Mouse (Mus musculus) MEL (cell line): ENCODE measurements at regions not wholly inside any gene's neighbourhood (a gene's known extent, or its start where the extent isn't known, plus 50 kb on each side); places are given as distances from the start of the nearest gene placed in this dataset.

Experiments used
- DNase-seq: peaks from one replicate; pipeline ENCODE4 v3.0.0; 2011; ENCODE audit warnings: low read depth, low spot score
- H3K27ac ChIP-seq: 2 replicates; pipeline ENCODE4 v1.5.1; 2012; ENCODE audit warnings: low read depth, mild to moderate bottlenecking, control low read depth, low read length, moderate library complexity; ENCODE audit not compliant: control insufficient read depth
- H3K27me3 ChIP-seq, 2 experiments: fragments of 150-350 bp in 1 of 2; sonication (generic) in 1 of 2; 2 replicates each; pipeline ENCODE4 v1.6.1; 2012; ENCODE audit warnings: low read length in 2 of 2, mild to moderate bottlenecking in 2 of 2, improper control_type of control experiment in 1 of 2, moderate library complexity in 1 of 2; ENCODE audit not compliant: insufficient read depth in 2 of 2, control insufficient read depth in 1 of 2
- H3K36me3 ChIP-seq, 2 experiments: 2 replicates each; pipeline ENCODE4 v1.6.1; 2012 to 2014; ENCODE audit warnings: low read length in 2 of 2, improper control_type of control experiment in 1 of 2, inconsistent platforms in 1 of 2, mild to moderate bottlenecking in 1 of 2; ENCODE audit not compliant: insufficient read depth in 2 of 2, control insufficient read depth in 1 of 2
- H3K4me1 ChIP-seq, 2 experiments: fragments of 150-350 bp in 1 of 2; sonication (generic) in 1 of 2; 2 replicates each; pipeline ENCODE4 v1.6.1; 2012; ENCODE audit warnings: low read length in 2 of 2, improper control_type of control experiment in 1 of 2, mild to moderate bottlenecking in 1 of 2; ENCODE audit not compliant: insufficient read depth in 2 of 2, control insufficient read depth in 1 of 2
- H3K4me3 ChIP-seq, 2 experiments: fragments of 150-350 bp in 1 of 2; sonication (generic) in 1 of 2; 2 replicates each; pipeline ENCODE4 v1.5.1; 2012; ENCODE audit warnings: low read depth in 2 of 2, low read length in 2 of 2, mild to moderate bottlenecking in 2 of 2, moderate library complexity in 2 of 2, control low read depth in 1 of 2, improper control_type of control experiment in 1 of 2; ENCODE audit not compliant: control insufficient read depth in 1 of 2, insufficient read depth in 1 of 2
- H3K79me2 ChIP-seq: 2 replicates; pipeline ENCODE4 v1.6.1; 2012; ENCODE audit warnings: mild to moderate bottlenecking, low read length, moderate library complexity; ENCODE audit not compliant: control insufficient read depth, poor library complexity, insufficient read depth
- H3K9ac ChIP-seq: 2 replicates; pipeline ENCODE4 v1.6.1; 2012; ENCODE audit warnings: low read depth, mild to moderate bottlenecking, control low read depth, low read length, moderate library complexity; ENCODE audit not compliant: control insufficient read depth, poor library complexity, severe bottlenecking
- H3K9me3 ChIP-seq: fragments of 150-350 bp; sonication (generic); replicated peaks from 2 replicates; pipeline ENCODE4 v1.6.1; 2012; ENCODE audit warnings: mild to moderate bottlenecking, low read length, improper control_type of control experiment, moderate library complexity; ENCODE audit not compliant: insufficient read depth
- CHD1 ChIP-seq: IDR thresholded peaks from 2 replicates; pipeline ENCODE4 v1.6.1; 2012; ENCODE audit warnings: low read depth, mild to moderate bottlenecking, inconsistent platforms, low read length, improper control_type of control experiment
- CTCF ChIP-seq, 3 experiments: IDR thresholded peaks in 2 of 3; conservative IDR thresholded peaks in 1 of 3; 2 replicates each; pipeline ENCODE4 v1.5.1; 2011 to 2012; ENCODE audit warnings: low read length in 3 of 3, low read depth in 2 of 3, mild to moderate bottlenecking in 2 of 3, improper control_type of control experiment in 1 of 3, inconsistent platforms in 1 of 3, mixed read lengths in 1 of 3, moderate library complexity in 1 of 3; ENCODE audit not compliant: control insufficient read depth in 1 of 3, insufficient read depth in 1 of 3, poor library complexity in 1 of 3, severe bottlenecking in 1 of 3
- ELF1 ChIP-seq: IDR thresholded peaks from 2 replicates; pipeline ENCODE4 v1.6.1; 2014; ENCODE audit warnings: low read depth, mild to moderate bottlenecking, inconsistent platforms, low read length, improper control_type of control experiment, moderate library complexity
- EP300 ChIP-seq, 2 experiments: IDR thresholded peaks; 2 replicates each; pipeline ENCODE4 v1.6.1; 2011; ENCODE audit warnings: improper control_type of control experiment in 2 of 2, low read length in 2 of 2, low read depth in 1 of 2, mild to moderate bottlenecking in 1 of 2
- ETS1 ChIP-seq: IDR thresholded peaks from 2 replicates; pipeline ENCODE4 v1.6.1; 2012; ENCODE audit warnings: low read depth, mild to moderate bottlenecking, inconsistent platforms, low read length, improper control_type of control experiment, moderate library complexity
- GABPA ChIP-seq: IDR thresholded peaks from 2 replicates; pipeline ENCODE4 v1.6.1; 2012; ENCODE audit warnings: low read depth, mild to moderate bottlenecking, inconsistent platforms, low read length, improper control_type of control experiment, moderate library complexity
- GATA1 ChIP-seq: IDR thresholded peaks from 2 replicates; pipeline ENCODE4 v1.6.1; 2011; ENCODE audit warnings: low read depth, low read length, improper control_type of control experiment
- JUND ChIP-seq: IDR thresholded peaks from 2 replicates; pipeline ENCODE4 v1.6.1; 2011; ENCODE audit warnings: low read depth, mild to moderate bottlenecking, improper control_type of control experiment, low read length
- KAT2A ChIP-seq: conservative IDR thresholded peaks from 2 replicates; pipeline ENCODE4 v1.6.1; 2012; ENCODE audit warnings: low read depth, low read length, improper control_type of control experiment, inconsistent platforms
- MAFK ChIP-seq: IDR thresholded peaks from 2 replicates; pipeline ENCODE4 v1.6.1; 2011; ENCODE audit warnings: low read depth, mild to moderate bottlenecking, low read length, improper control_type of control experiment, borderline replicate concordance
- MAX ChIP-seq: IDR thresholded peaks from 2 replicates; pipeline ENCODE4 v1.6.1; 2011; ENCODE audit warnings: low read length, improper control_type of control experiment
- MAZ ChIP-seq: IDR thresholded peaks from 2 replicates; pipeline ENCODE4 v1.6.1; 2012; ENCODE audit warnings: low read depth, mild to moderate bottlenecking, inconsistent platforms, low read length, improper control_type of control experiment
- MEF2A ChIP-seq: IDR thresholded peaks from 2 replicates; pipeline ENCODE4 v1.6.1; 2014; ENCODE audit warnings: low read depth, mild to moderate bottlenecking, inconsistent platforms, low read length, improper control_type of control experiment; ENCODE audit not compliant: poor library complexity, insufficient replicate concordance, severe bottlenecking; ENCODE audit errors: extremely low read depth
- MYB ChIP-seq: IDR thresholded peaks from 2 replicates; pipeline ENCODE4 v1.6.1; 2011; ENCODE audit warnings: mild to moderate bottlenecking, low read depth, low read length, improper control_type of control experiment
- NRF1 ChIP-seq: IDR thresholded peaks from 2 replicates; pipeline ENCODE4 v1.6.1; 2014; ENCODE audit warnings: low read depth, mild to moderate bottlenecking, inconsistent platforms, low read length, improper control_type of control experiment, moderate library complexity; ENCODE audit not compliant: poor library complexity, insufficient read depth, severe bottlenecking
- RAD21 ChIP-seq: IDR thresholded peaks from 2 replicates; pipeline ENCODE4 v1.6.1; 2011; ENCODE audit warnings: mild to moderate bottlenecking, low read depth, low read length, improper control_type of control experiment
- RCOR1 ChIP-seq: IDR thresholded peaks from 2 replicates; pipeline ENCODE4 v1.6.1; 2012; ENCODE audit warnings: low read depth, mild to moderate bottlenecking, inconsistent platforms, low read length, improper control_type of control experiment
- SIN3A ChIP-seq: IDR thresholded peaks from 2 replicates; pipeline ENCODE4 v1.6.1; 2012; ENCODE audit warnings: low read length, improper control_type of control experiment, inconsistent platforms
- SMC3 ChIP-seq: IDR thresholded peaks from 2 replicates; pipeline ENCODE4 v1.6.1; 2011; ENCODE audit warnings: low read depth, low read length, improper control_type of control experiment
- TAL1 ChIP-seq: IDR thresholded peaks from 2 replicates; pipeline ENCODE4 v1.6.1; 2012; ENCODE audit warnings: mild to moderate bottlenecking, inconsistent platforms, low read length, moderate library complexity, mixed read lengths
- TBP ChIP-seq: IDR thresholded peaks from 2 replicates; pipeline ENCODE4 v1.8.0; 2011; ENCODE audit warnings: low read depth, low read length, improper control_type of control experiment
- UBTF ChIP-seq: IDR thresholded peaks from 2 replicates; pipeline ENCODE4 v1.6.1; 2012; ENCODE audit warnings: low read depth, mild to moderate bottlenecking, inconsistent platforms, low read length, improper control_type of control experiment, moderate library complexity, borderline replicate concordance; ENCODE audit not compliant: insufficient read depth
- USF1 ChIP-seq: IDR thresholded peaks from 2 replicates; pipeline ENCODE4 v1.6.1; 2014; ENCODE audit warnings: low read depth, mild to moderate bottlenecking, inconsistent platforms, low read length, improper control_type of control experiment, moderate library complexity
- USF2 ChIP-seq, 2 experiments: IDR thresholded peaks; 2 replicates each; pipeline ENCODE4 v1.6.1; 2011 to 2012; ENCODE audit warnings: improper control_type of control experiment in 2 of 2, low read length in 2 of 2, borderline replicate concordance in 1 of 2, inconsistent platforms in 1 of 2, low read depth in 1 of 2, mild to moderate bottlenecking in 1 of 2; ENCODE audit not compliant: insufficient read depth in 1 of 2
- ZC3H11A ChIP-seq: IDR thresholded peaks from 2 replicates; pipeline ENCODE4 v1.6.1; 2012; ENCODE audit warnings: low read depth, mild to moderate bottlenecking, inconsistent platforms, low read length, improper control_type of control experiment
- ZKSCAN1 ChIP-seq: IDR thresholded peaks from 2 replicates; pipeline ENCODE4 v1.6.1; 2012; ENCODE audit warnings: low read depth, mild to moderate bottlenecking, inconsistent platforms, low read length, improper control_type of control experiment, moderate library complexity
- ZMIZ1 ChIP-seq: IDR thresholded peaks from 2 replicates; pipeline ENCODE4 v1.6.1; 2012; ENCODE audit warnings: low read depth, mild to moderate bottlenecking, inconsistent platforms, low read length, improper control_type of control experiment, moderate library complexity

GRCm38 (mm10) chr16:26285627-26286026 is 86.0 kb downstream of the Cldn1 start:
- Histone ChIP-seq H3K27me3 (no peaks in the 10 kb centered on the region), H3K79me2 (no peaks in the 10 kb centered on the region), H3K27ac (no peak overlapping the region), H3K9ac (no peak overlapping the region), H3K36me3 (no peaks in the 10 kb centered on the region), H3K9me3 (no peaks in the 10 kb centered on the region), H3K4me3 (no peak overlapping the region), H3K4me1 (no peaks in the 10 kb centered on the region)
- no peak for DNase-seq
- no peak for TF ChIP-seq CHD1
- TF ChIP-seq MEF2A = no peak
- no peak for TF ChIP-seq MAZ
- no peak for TF ChIP-seq EP300 (IDR thresholded peaks at IDR 0.05; ENCODE audit: low read depth in 1 of 2, low read length in 2 of 2)
- TF ChIP-seq KAT2A = no peak
- TF ChIP-seq MYB = no peak
- TF ChIP-seq ZC3H11A = no peak
- TF ChIP-seq MAFK = no peak
- TF ChIP-seq TBP = no peak
- no peak for TF ChIP-seq SIN3A
- TF ChIP-seq RAD21 = no peak
- no peak for TF ChIP-seq GABPA
- TF ChIP-seq UBTF = no peak
- no peak for TF ChIP-seq RCOR1

GRCm38 (mm10) chr16:26284713-26285112 is 86.9 kb downstream of the Cldn1 start:
- Histone ChIP-seq H3K9ac (no peak overlapping the region), H3K36me3 (no peaks in the 10 kb centered on the region), H3K27ac (no peak overlapping the region), H3K79me2 (no peaks in the 10 kb centered on the region), H3K4me1 (no peaks in the 10 kb centered on the region), H3K4me3 (no peak overlapping the region), H3K9me3 (no peaks in the 10 kb centered on the region), H3K27me3 (no peaks in the 10 kb centered on the region)
- TF ChIP-seq KAT2A (no peak), GABPA (no peak), ZKSCAN1 (no peak), MYB (no peak)
- DNase-seq = no peak

- Histone ChIP-seq H3K79me2 (no peaks in the 10 kb centered on the region), H3K27me3 (no peaks in the 10 kb centered on the region), H3K9ac (no peak overlapping the region), H3K27ac (no peak overlapping the region), H3K4me1 (no peaks in the 10 kb centered on the region), H3K4me3 (no peak overlapping the region), H3K9me3 (no peaks in the 10 kb centered on the region), H3K36me3 (no peaks in the 10 kb centered on the region)
- DNase-seq = no peak
- TF ChIP-seq SIN3A (no peak), ELF1 (no peak), TAL1 (no peak), ETS1 (no peak), USF1 (no peak), JUND (no peak), ZC3H11A (no peak), GATA1 (no peak), ZMIZ1 (no peak), KAT2A (no peak), SMC3 (no peak), NRF1 (no peak), USF2 (IDR thresholded peaks at IDR 0.05; ENCODE audit: borderline replicate concordance in 1 of 2, insufficient read depth in 1 of 2, low read depth in 1 of 2, low read length in 2 of 2) (no peak), MAX (no peak), CTCF (IDR thresholded peaks at IDR 0.05 in 2 of 3, conservative IDR thresholded peaks at IDR 0.05 in 1 of 3; ENCODE audit: control insufficient read depth in 1 of 3, insufficient read depth in 1 of 3, low read depth in 2 of 3, low read length in 3 of 3, poor library complexity in 1 of 3, severe bottlenecking in 1 of 3) (no peak)
Measured at GRCm38 (mm10) chr16:26282418-26282817, 89.2 kb downstream of the Cldn1 start.
